Mouse (Mus musculus) G1E-ER4 (cell line): ENCODE measurements around the gene Atp6v0b. TPM values are rescaled to one million over a fixed set of nuclear protein-coding genes. Genes with fewer than 3 reads are reported as not detected.

Source experiments
- GATA1 ChIP-seq: IDR thresholded peaks from one replicate; pipeline ENCODE4 v1.8.0; 2012; ENCODE audit warnings: low read length, inconsistent platforms
- polyA plus RNA-seq: library from polyadenylated mRNA; stranded (reverse); fragments of >175 nt; gene quantifications from 2 replicates; pipeline ENCODE4 v1.2.3, GENCODE M21; 2012

Gene Atp6v0b
- polyA plus RNA-seq, 1 experiment: 124 TPM

- no peak for TF ChIP-seq GATA1
Observed at GRCm38 (mm10) chr4:117914591-117915442, 27.7 kb upstream of the Atp6v0b start, which contains the start of gene Ipo13. Gene Ipo13 (minus strand): TSS chr4:117914999.

GRCm38 (mm10) chr4:117914031-117914430 is 26.9 kb upstream of the Atp6v0b start:
- no peak for TF ChIP-seq GATA1

DNA sequence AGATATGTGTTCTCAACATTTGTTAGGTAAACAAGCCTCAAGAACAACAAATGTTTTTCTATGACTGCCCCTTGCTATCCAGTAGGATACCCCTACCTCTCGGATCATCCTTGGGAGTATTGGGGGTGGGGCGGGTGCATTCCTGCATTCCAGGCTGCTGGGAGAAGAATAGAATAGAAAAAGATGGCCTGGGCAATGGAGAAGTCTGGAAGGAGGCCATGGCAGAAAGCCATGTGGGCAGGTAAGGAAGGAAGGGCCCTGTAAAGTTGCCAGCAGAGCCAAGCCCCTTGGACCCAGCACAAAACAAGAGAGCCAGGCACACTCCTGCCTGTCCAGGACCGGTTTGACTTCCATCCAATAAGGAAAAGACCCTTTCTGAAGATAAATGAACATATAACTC is 26.3 kb upstream of the Atp6v0b start:
- no peak for TF ChIP-seq GATA1

DNA sequence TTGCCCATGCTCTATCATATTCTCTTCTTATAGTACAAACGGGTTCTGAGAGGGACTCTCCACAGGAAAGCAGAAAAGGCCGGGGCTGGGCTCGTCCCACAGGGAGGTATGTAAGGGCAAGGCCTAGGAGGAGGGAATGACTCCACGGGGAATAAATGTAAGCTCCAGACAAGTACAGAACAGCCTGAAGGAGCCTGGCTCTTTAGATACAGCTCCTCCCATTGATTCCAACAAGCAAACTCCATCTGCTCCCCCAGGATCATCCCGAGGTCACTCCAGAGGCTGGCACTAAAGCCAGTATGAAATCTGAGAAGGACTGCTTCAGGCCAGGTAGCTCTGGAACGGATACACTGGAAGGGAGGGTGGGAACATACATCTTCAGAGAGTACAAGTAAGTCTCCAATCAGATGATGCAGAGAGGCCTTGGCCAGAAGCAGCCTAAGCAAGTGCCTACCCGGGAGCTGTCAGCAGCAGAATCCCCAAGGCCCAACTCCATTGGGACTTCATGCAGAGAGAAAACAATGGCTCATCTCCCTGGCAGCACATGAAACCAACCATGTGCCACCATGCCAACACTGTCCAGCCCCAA is 25.6 kb upstream of the Atp6v0b start:
- TF ChIP-seq GATA1: no peak

DNA sequence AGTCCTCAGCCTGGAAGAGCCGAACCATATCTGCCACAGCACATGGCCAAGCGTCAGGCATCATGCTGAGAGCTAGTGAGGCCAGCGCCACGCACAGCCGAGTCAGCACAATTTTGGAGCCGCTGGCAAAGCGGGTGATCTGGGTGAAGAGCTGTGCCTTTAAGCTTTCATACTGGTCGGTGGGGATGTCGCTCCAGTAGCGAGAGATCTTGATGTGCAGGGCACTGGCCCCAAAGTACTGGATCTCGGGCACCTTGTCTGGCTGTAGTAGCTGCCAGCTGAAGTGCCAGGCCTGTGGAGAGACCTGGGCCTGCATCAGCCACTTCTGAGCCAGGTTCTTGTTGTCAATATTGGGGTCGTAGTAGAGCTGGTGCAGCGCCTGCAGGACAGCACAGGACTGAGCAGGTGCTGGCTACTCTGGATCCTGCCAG is 25.0 kb upstream of the Atp6v0b start:
- no peak for TF ChIP-seq GATA1

GRCm38 (mm10) chr4:117908834-117909453 is 21.8 kb upstream of the Atp6v0b start:
- no peak for TF ChIP-seq GATA1

GRCm38 (mm10) chr4:117906196-117906595 is 19.1 kb upstream of the Atp6v0b start:
- TF ChIP-seq GATA1: no peak

DNA sequence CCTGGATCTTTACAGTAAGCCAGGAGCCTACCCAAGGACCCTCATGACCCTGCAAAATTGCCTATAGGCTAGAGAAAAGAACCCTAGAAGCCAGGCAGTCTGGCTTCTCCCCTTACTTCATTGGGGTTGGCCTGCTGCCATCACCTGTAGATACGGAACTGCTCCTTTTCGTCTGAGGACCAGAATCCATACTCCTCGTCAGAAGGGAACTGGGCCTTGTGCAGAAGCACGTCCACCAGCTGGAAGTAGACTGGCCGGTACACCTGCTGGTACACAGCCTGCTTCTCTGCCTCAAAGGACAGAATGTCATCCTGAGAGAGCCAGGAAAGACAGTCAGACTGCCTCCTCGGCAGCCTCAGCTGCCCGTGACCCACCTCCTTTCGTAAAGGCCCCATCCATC is 17.6 kb upstream of the Atp6v0b start:
- TF ChIP-seq GATA1: no peak

- TF ChIP-seq GATA1: no peak
Observed at GRCm38 (mm10) chr4:117904094-117904493, 17.0 kb upstream of the Atp6v0b start.

GRCm38 (mm10) chr4:117898111-117898510 is 11.0 kb upstream of the Atp6v0b start:
- no peak for TF ChIP-seq GATA1

GRCm38 (mm10) chr4:117896031-117896430 is 8.9 kb upstream of the Atp6v0b start:
- TF ChIP-seq GATA1: no peak

DNA sequence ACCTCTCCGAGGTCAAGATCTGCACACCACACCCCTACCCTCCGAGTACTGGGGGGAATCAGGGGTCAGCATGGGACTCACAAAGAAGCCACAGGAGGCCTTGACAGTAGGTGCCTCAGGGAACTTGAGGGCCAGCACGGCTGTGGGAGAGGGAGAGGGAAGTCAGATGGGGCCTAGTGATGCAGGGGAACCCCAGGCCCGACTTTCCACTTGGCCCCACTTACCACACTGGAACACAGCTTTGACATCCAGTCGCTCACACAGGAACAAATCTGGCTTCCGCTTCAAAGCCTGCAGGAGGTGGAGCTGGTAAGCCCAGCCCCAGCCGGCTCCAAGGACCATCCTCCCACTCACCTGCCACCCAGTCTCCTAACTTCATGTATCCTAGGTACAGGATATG is 8.2 kb upstream of the Atp6v0b start:
- TF ChIP-seq GATA1: no peak

DNA sequence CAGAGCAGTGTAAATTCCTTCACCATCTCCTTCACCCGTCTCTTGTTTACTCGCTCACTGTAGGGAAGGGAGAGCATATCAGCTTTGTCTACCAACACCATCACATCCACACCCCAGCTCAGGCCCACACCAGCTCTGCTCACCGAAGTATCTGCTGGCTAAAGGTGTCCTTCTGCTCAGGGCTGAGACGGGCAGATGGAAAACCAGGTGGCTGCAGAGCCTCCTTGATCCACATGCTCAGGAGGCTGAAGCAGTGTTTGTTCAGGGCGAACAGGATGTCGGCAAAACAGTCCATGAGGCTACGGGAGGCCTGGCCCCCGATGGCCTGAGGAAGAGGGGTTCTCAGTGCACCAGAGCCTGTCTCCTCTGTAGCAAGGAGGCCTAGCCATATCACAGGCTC is 7.5 kb upstream of the Atp6v0b start:
- TF ChIP-seq GATA1: no peak

- no peak for TF ChIP-seq GATA1
Observed at GRCm38 (mm10) chr4:117893376-117893775, 6.2 kb upstream of the Atp6v0b start.

- no peak for TF ChIP-seq GATA1
Observed at GRCm38 (mm10) chr4:117891738-117892161, 4.6 kb upstream of the Atp6v0b start, which contains the start of gene Dph2. Gene Dph2 (minus strand): TSS chr4:117892032.

GRCm38 (mm10) chr4:117890750-117891149 is 3.6 kb upstream of the Atp6v0b start:
- no peak for TF ChIP-seq GATA1
